Mouse (Mus musculus) forebrain, embryonic 11.5 days (tissue): Measurements from ENCODE around the gene Ms4a15. TPM values are rescaled to one million over a fixed set of nuclear protein-coding genes. Genes with fewer than 3 reads are reported as not detected.

Experiments used
- ATAC-seq: fragments of 200-750 bp; cut with Nextera tagmentation; replicated peaks from 2 replicates; pipeline ENCODE4 v1.8.0; 2017; ENCODE audit warnings: moderate TSS enrichment; ENCODE audit not compliant: low FRiP score
- DNase-seq: peaks from one replicate; pipeline ENCODE4 v3.0.0-alpha.2; 2017; ENCODE audit warnings: low spot score
- H3K27ac ChIP-seq: fragments of 300-500 bp; sonication (generic); 2 replicates; pipeline ENCODE4 v1.5.1; 2014; ENCODE audit warnings: low read depth, low read length
- H3K27me3 ChIP-seq: fragments of 300-500 bp; sonication (generic); 2 replicates; pipeline ENCODE4 v1.6.1; 2014; ENCODE audit warnings: mild to moderate bottlenecking, low read length, mixed read lengths; ENCODE audit not compliant: control insufficient read depth, insufficient read depth
- H3K36me3 ChIP-seq: fragments of 300-500 bp; sonication (generic); 2 replicates; pipeline ENCODE4 v1.6.1; 2014; ENCODE audit warnings: mild to moderate bottlenecking, low read length, moderate library complexity, mixed read lengths; ENCODE audit not compliant: control insufficient read depth, insufficient read depth
- H3K4me1 ChIP-seq: fragments of 300-500 bp; sonication (generic); replicated peaks from 2 replicates; pipeline ENCODE4 v1.6.1; 2014; ENCODE audit warnings: low read length, mixed read lengths; ENCODE audit not compliant: control insufficient read depth, insufficient read depth
- H3K4me2 ChIP-seq: fragments of 300-500 bp; sonication (generic); 2 replicates; pipeline ENCODE4 v1.6.1; 2014; ENCODE audit warnings: low read depth, mild to moderate bottlenecking, low read length, moderate library complexity, mixed read lengths; ENCODE audit not compliant: severe bottlenecking
- H3K4me3 ChIP-seq: fragments of 300-500 bp; sonication (generic); 2 replicates; pipeline ENCODE4 v1.5.1; 2014; ENCODE audit warnings: low read depth, low read length
- H3K9ac ChIP-seq: fragments of 300-500 bp; sonication (generic); 2 replicates; pipeline ENCODE4 v1.6.1; 2014; ENCODE audit warnings: low read length
- H3K9me3 ChIP-seq: fragments of 300-500 bp; sonication (generic); 2 replicates; pipeline ENCODE4 v1.6.1; 2016; ENCODE audit warnings: low read length, mixed read lengths; ENCODE audit not compliant: control insufficient read depth
- WGBS: fragments of 180-500 bp; shearing (Covaris S2); extraction: QIAGEN DNeasy Blood & Tissue Kit; methylation state at CpG from one replicate; pipeline ENCODE4 v1.1.7; 2014; 5-methylcytosine and 5-hydroxymethylcytosine counted together
- polyA plus RNA-seq: library from polyadenylated mRNA; unstranded; fragments of >200 nt; fragmentation: Nextera tagmentation; extraction: Ambion mirVana; gene quantifications from 2 replicates; pipeline ENCODE4 v1.2.1, GENCODE M21; 2014

The Ms4a15 gene
- polyA plus RNA-seq, 1 experiment from 2014 or later: not detected

DNA sequence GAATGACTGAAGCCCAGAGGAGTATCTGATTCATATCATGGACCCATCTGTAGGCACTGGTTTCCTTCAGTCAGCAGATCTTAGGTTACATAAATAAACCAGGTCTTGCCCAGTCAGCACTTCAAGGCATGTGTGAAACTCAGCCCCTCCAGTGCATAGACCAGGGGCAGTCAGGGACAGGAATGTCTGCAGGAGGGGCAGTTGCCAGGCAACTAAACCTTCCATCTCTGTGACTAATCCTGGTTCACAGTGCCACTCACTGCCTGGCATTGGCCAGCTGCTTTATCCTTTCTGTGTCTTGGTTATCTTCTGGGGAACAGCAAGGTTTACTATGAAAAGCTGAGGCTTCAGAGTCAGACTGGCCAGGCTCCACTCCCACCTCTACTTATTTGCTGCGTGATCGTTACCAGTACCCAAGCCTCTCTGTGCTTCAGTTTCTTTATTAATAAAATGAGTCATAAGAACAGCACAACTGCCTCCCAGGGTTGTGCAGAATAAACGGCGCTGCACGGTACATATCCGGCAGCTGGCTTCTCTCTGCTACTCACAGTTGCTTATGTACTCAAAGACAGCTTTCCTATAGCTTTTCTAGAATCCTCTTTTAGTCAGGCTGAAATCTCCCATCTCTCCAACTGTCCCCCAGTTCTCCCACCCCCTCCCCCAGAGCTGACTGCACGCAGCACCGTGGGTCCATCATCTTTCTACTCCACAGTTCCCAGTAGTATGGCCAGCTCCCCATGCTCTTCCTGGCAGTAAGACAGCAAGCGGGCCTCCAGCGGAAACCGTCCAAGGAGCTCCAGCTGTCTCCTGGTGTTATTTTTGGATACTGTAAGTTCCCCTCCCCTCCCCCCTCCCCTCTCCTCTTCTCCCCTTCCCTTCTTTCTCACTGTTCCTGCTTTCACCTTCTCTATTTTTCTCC, 40.8 kb downstream of the Ms4a15 start:
- WGBS: 78% methylated on average over 11 of the region's 11 CpGs
- Histone ChIP-seq H3K9me3 (no peaks in the 10 kb centered on the region), H3K4me1 (no peaks in the 10 kb centered on the region; the same call in 1 of the 2 replicates), H3K27ac (no peak overlapping the region), H3K36me3 (no peaks in the 10 kb centered on the region), H3K4me2 (no peak overlapping the region), H3K27me3 (no peaks in the 10 kb centered on the region), H3K9ac (no peak overlapping the region), H3K4me3 (no peak overlapping the region)
- DNase-seq (no peak), ATAC-seq (no peak)

GRCm38 (mm10) chr19:10949558-10949957, 43.5 kb downstream of the Ms4a15 start:
- DNase-seq (no peak), ATAC-seq (peak; percentile 4; the same call in 1 of the 2 replicates)
- H3K36me3 ChIP-seq: peaks cover under 1% of the 10 kb centered on the region; the same call in 1 of the 2 replicates
- no peaks in the 10 kb centered on the region for H3K9me3 ChIP-seq
- H3K27ac ChIP-seq: no peak overlapping the region
- no peaks in the 10 kb centered on the region for H3K27me3 ChIP-seq
- peak overlapping the region; percentile 92 for H3K4me2 ChIP-seq
- 32% methylated on average over 9 of the region's 9 CpGs for WGBS
- H3K9ac ChIP-seq: peak overlapping the region; percentile 54
- H3K4me3 ChIP-seq: peak overlapping the region; percentile 60
- peaks cover 7% of the 10 kb centered on the region; the same call in 1 of the 2 replicates for H3K4me1 ChIP-seq

GRCm38 (mm10) chr19:10949112-10949511, 43.9 kb downstream of the Ms4a15 start, which contains the start of gene Ccdc86:
Ccdc86 (minus strand) TSS chr19:10949266.
- Histone ChIP-seq H3K4me2 (peak within 1 kb of the TSS; percentile 92), H3K27me3 (no peaks in the 10 kb centered on the region), H3K9me3 (no peaks in the 10 kb centered on the region), H3K27ac (no peak within 1 kb of the TSS), H3K36me3 (peaks cover 2% of the 10 kb centered on the region; the same call in 1 of the 2 replicates), H3K4me1 (peaks cover 7% of the 10 kb centered on the region; the same call in 1 of the 2 replicates), H3K4me3 (peak within 1 kb of the TSS; percentile 60), H3K9ac (peak within 1 kb of the TSS; percentile 64)
- peak; percentile 99 for ATAC-seq
- under 1% methylated on average over 30 of the region's 30 CpGs for WGBS
- peak; percentile 98 for DNase-seq

DNA sequence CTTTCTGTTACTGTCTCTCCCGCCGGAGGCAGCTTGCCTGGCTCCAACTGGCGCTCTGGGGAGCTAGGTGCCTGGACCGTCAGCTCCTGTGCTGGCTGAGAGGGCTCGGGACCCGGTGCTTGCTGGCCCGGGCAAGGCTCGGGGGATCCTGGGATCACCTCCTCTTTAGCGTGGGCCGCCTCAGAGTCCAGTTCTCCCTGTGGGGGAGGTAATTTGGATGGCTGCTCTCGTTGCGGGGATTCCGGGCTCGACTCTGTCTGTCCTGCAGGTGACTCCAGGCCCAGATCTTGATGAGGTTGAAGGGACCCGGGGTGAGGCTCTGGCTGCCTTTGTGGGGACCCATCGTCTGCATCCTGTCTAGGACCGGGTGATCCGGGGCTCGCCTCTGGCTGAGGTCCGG, 44.6 kb downstream of the Ms4a15 start:
- DNase-seq (no peak), ATAC-seq (no peak)
- Histone ChIP-seq H3K4me2 (peak overlapping the region; percentile 92), H3K9me3 (no peaks in the 10 kb centered on the region), H3K27me3 (no peaks in the 10 kb centered on the region), H3K9ac (peak overlapping the region; percentile 64), H3K27ac (no peak overlapping the region), H3K4me3 (peak overlapping the region; percentile 60), H3K36me3 (peaks cover 5% of the 10 kb centered on the region; the same call in 1 of the 2 replicates), H3K4me1 (peaks cover 7% of the 10 kb centered on the region; the same call in 1 of the 2 replicates)
- WGBS: under 1% methylated on average over 20 of the region's 20 CpGs

DNA sequence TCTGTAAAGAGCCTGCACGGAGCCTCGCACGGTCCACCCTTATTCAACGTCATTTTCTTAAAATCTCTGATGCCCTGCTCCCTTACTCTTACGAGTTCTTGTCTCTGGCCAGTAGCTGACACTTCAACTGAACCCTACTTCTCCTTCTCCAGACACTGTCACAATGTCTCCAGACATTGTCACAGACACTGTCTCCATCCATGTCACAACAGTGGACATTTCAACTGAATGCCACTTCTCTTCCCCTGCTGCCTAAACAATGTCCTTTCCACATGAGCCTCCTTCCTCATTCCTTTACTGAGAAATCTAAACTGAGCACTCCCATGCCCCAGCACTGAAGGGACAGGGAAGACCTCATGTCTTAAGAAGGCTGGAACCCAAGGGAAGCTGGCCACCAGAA, 45.8 kb downstream of the Ms4a15 start:
- Histone ChIP-seq H3K4me3 (peak overlapping the region; percentile 60), H3K9ac (peak overlapping the region; percentile 64; the same call in 1 of the 2 replicates), H3K36me3 (peaks cover 7% of the 10 kb centered on the region; the same call in 1 of the 2 replicates), H3K27me3 (no peaks in the 10 kb centered on the region), H3K27ac (no peak overlapping the region), H3K9me3 (no peaks in the 10 kb centered on the region), H3K4me2 (peak overlapping the region; percentile 92), H3K4me1 (peaks cover 7% of the 10 kb centered on the region; the same call in 1 of the 2 replicates)
- no peak for ATAC-seq
- 91% methylated on average over 5 of the region's 5 CpGs for WGBS
- DNase-seq: no peak

DNA sequence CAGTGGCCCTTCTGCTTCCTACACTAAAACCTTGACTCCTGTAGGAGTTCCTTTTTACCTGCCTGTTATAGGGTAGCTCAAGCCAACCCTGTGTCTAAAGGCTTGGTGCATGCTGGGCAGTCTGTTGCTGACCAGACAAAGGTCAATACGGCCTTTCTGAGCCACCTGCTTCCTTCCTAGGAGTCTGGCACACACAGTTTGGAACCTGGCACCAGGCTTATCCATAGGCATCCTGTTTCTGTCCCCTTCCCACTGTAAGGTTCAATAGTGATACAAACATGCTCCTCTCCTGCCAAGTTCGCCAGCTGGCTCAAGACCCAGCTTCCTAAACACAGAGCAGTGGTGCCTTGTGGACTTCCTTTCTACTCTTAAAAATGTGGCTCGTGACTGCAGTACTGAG, 46.5 kb downstream of the Ms4a15 start:
- peaks cover 7% of the 10 kb centered on the region; the same call in 1 of the 2 replicates for H3K36me3 ChIP-seq
- H3K27me3 ChIP-seq: no peaks in the 10 kb centered on the region
- DNase-seq: no peak
- WGBS: 87% methylated on average over 3 of the region's 3 CpGs
- H3K4me1 ChIP-seq: peaks cover 7% of the 10 kb centered on the region; the same call in 1 of the 2 replicates
- no peak overlapping the region; the same call in 1 of the 2 replicates for H3K9ac ChIP-seq
- H3K9me3 ChIP-seq: no peaks in the 10 kb centered on the region
- no peak overlapping the region for H3K27ac ChIP-seq
- H3K4me3 ChIP-seq: no peak overlapping the region
- ATAC-seq: no peak
- H3K4me2 ChIP-seq: no peak overlapping the region

GRCm38 (mm10) chr19:10943955-10944354, 49.1 kb downstream of the Ms4a15 start:
- Histone ChIP-seq H3K27me3 (no peaks in the 10 kb centered on the region), H3K36me3 (peaks cover 7% of the 10 kb centered on the region; the same call in 1 of the 2 replicates), H3K9ac (no peak overlapping the region), H3K9me3 (no peaks in the 10 kb centered on the region), H3K4me2 (no peak overlapping the region), H3K27ac (no peak overlapping the region), H3K4me3 (no peak overlapping the region), H3K4me1 (peaks cover 13% of the 10 kb centered on the region; the same call in 1 of the 2 replicates)
- DNase-seq (no peak), ATAC-seq (no peak)
- 85% methylated on average over 3 of the region's 3 CpGs for WGBS

GRCm38 (mm10) chr19:10940801-10941457, 52.1 kb downstream of the Ms4a15 start:
- Histone ChIP-seq H3K36me3 (peaks cover 7% of the 10 kb centered on the region; the same call in 1 of the 2 replicates), H3K27ac (no peak overlapping the region; the same call in 1 of the 2 replicates), H3K9ac (peak overlapping the region; percentile 59), H3K4me2 (peak overlapping the region; percentile 61), H3K4me1 (peaks cover 6% of the 10 kb centered on the region; the same call in 1 of the 2 replicates), H3K9me3 (no peaks in the 10 kb centered on the region), H3K4me3 (peak overlapping the region; percentile 31), H3K27me3 (no peaks in the 10 kb centered on the region)
- 2% methylated on average over 40 of the region's 40 CpGs for WGBS
- peak; percentile 80 for DNase-seq
- ATAC-seq: peak; percentile 84
